Mouse (Mus musculus): Measurements from ENCODE around the gene Dda1.

The Dda1 gene

DNA sequence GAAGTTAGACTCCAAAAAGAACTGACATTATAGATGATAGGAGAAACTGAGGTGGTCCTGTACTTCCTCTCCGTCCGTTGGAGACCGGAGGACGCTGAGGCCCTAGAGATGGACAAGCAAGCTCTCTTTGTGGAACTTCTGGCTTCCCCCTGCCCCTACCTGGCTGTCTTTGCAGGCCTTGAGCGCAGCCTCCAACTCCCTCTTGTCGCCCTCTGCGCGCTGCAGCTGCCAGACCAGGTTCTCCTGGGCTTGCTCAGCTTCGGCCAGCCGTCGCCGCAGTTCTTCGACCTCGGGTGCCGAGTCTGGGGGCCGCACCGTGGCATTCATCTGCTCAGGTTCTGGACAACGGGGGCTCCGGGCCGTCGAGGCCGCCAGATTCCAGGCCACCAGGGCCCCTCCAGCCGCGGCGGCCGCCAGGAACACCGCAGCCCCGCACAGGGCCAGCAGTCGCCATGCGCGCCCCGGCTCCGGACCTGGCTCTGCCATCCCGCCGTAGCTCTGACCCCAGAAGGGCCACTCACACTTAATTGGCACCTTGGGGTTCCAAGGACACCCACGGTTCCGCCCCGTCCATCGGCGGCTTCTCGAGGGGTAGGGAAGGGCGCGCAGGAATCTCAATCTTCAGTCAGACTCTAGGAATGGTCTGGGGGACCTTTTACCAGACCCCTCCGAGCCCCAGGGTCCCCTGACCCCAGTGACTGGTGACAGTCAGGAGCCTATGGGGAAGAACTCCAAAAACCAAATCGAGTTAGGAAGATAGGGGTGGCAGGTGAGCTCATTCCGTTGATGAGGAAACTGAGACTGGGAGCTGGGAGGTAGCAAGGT, 56.4 kb downstream of the Dda1 start, which contains the start of gene Ccdc194:
Ccdc194 (minus strand) TSS at position 486 of the 825 bp plus-strand sequence.
- Histone ChIP-seq H3K4me1 (replicated peaks; ENCODE audit: low read depth, low read length) (peaks cover 82% of the 10 kb centered on the region), H3K4me3 (replicated peaks; ENCODE audit: low read length) (peak within 1 kb of the TSS; percentile 68), H3K27me3 (ENCODE audit: insufficient read depth, low read length) (peaks cover 70% of the 10 kb centered on the region), H3K36me3 (ENCODE audit: insufficient read depth, low read length) (no peaks in the 10 kb centered on the region), H3K9me3 (ENCODE audit: low read length) (no peaks in the 10 kb centered on the region)
- no peak for TF ChIP-seq CTCF (conservative IDR thresholded peaks at IDR 0.05; ENCODE audit: low read length)
- no peak for TF ChIP-seq POU5F1 (IDR thresholded peaks at IDR 0.05; ENCODE audit: borderline replicate concordance, low read length)
- TF ChIP-seq NANOG (IDR thresholded peaks at IDR 0.05; ENCODE audit: borderline replicate concordance, low read length): no peak
